Mouse (Mus musculus) limb, embryonic 11.5 days (tissue): ENCODE data around the gene 4933405O20Rik. TPM values are rescaled to one million over a fixed set of nuclear protein-coding genes. Genes with fewer than 3 reads are reported as not detected.

ENCODE experiments used
- ATAC-seq: fragments of 200-750 bp; cut with Nextera tagmentation; 2 replicates; pipeline ENCODE4 v1.8.0; 2017; ENCODE audit warnings: low read depth; ENCODE audit not compliant: insufficient number of reproducible peaks, low FRiP score, low TSS enrichment
- DNase-seq: peaks from one replicate; pipeline ENCODE4 v3.0.0-alpha.2; 2015; ENCODE audit warnings: low spot score
- H3K27ac ChIP-seq: fragments of 300-500 bp; sonication (generic); replicated peaks from 2 replicates; pipeline ENCODE4 v1.5.1; 2014; ENCODE audit warnings: low read depth, mild to moderate bottlenecking, low read length
- H3K27me3 ChIP-seq: fragments of 300-500 bp; sonication (generic); 2 replicates; pipeline ENCODE4 v1.6.1; 2014; ENCODE audit warnings: mild to moderate bottlenecking, low read length, mixed read lengths; ENCODE audit not compliant: control insufficient read depth, insufficient read depth
- H3K36me3 ChIP-seq: fragments of 300-500 bp; sonication (generic); 2 replicates; pipeline ENCODE4 v1.6.1; 2014; ENCODE audit warnings: mild to moderate bottlenecking, low read length, moderate library complexity, mixed read lengths; ENCODE audit not compliant: control insufficient read depth, insufficient read depth
- H3K4me1 ChIP-seq: fragments of 300-500 bp; sonication (generic); 2 replicates; pipeline ENCODE4 v1.6.1; 2014; ENCODE audit warnings: low read length, mixed read lengths; ENCODE audit not compliant: control insufficient read depth, insufficient read depth
- H3K4me2 ChIP-seq: fragments of 300-500 bp; sonication (generic); 2 replicates; pipeline ENCODE4 v1.6.1; 2014; ENCODE audit warnings: low read depth, mild to moderate bottlenecking, moderate library complexity; ENCODE audit not compliant: severe bottlenecking
- H3K4me3 ChIP-seq: fragments of 300-500 bp; sonication (generic); 2 replicates; pipeline ENCODE4 v1.5.1; 2014; ENCODE audit warnings: low read depth, low read length
- H3K9ac ChIP-seq: fragments of 300-500 bp; sonication (generic); 2 replicates; pipeline ENCODE4 v1.6.1; 2014; ENCODE audit warnings: mild to moderate bottlenecking, low read length
- H3K9me3 ChIP-seq: fragments of 300-500 bp; sonication (generic); 2 replicates; pipeline ENCODE4 v1.6.1; 2016; ENCODE audit warnings: low read length; ENCODE audit not compliant: control insufficient read depth
- whole genome bisulfite sequencing: fragments of 180-500 bp; shearing (Covaris S2); extraction: QIAGEN DNeasy Blood & Tissue Kit; methylation state at CpG from one replicate; pipeline ENCODE4 v1.1.7; 2014; 5-methylcytosine and 5-hydroxymethylcytosine counted together
- polyA plus RNA-seq: library from polyadenylated mRNA; unstranded; fragments of >200 nt; fragmentation: Nextera tagmentation; extraction: Ambion mirVana; gene quantifications from 2 replicates; pipeline ENCODE4 v1.2.1, GENCODE M21; 2014

4933405O20Rik gene
- polyA plus RNA-seq, result not detected in 2 replicates

DNA sequence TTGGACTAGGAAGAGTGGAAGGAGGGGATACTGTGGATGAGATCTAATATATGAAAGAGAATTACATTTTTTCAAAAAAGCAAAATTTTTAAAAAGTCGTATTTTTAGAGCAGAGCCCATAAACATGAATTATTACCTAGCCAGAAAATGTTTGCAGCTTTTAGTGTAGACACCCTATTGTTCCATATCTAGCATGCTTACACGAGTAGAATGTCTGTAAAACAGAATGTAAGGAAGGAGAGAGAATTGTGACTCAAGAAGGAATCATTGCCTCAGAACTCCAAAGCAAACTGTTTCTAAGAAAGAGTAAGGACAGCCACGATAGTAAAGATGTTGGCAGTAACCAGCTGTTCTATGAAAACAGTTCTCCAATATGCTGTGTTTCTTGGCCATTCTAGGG lies at the start of gene 4933405O20Rik:
TSS of gene 4933405O20Rik (plus strand) at position 301 of the 400 bp plus-strand sequence.
- Histone ChIP-seq H3K4me2 (no peak within 1 kb of the TSS), H3K27ac (no peak within 1 kb of the TSS), H3K4me1 (no peaks in the 10 kb centered on the region), H3K9me3 (no peaks in the 10 kb centered on the region), H3K27me3 (no peaks in the 10 kb centered on the region), H3K9ac (no peak within 1 kb of the TSS), H3K36me3 (no peaks in the 10 kb centered on the region), H3K4me3 (no peak within 1 kb of the TSS)
- no peak for ATAC-seq
- DNase-seq, result no peak
- 81% methylated on average over 3 of the region's 3 CpGs for WGBS

DNA sequence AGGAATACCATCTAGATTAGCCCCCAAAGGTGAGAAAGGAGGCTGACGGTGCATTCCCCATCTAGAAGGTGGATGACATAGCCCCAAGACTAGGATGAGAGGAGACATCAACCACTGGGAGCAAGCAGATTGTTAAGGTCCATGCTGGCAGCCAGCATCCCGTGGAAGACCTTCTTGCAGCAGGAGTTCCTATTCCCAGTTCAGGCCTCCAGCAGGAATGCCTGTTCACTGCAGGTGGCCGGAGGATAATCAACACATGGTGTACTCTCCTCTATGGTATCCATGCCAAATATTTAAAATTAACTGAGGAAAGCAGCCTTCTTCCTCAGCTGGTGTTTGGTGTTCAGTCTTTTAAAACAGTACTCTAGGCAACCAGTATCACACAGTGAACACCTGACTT lies 49.4 kb upstream of the 4933405O20Rik start:
- DNase-seq, result no peak
- H3K27ac ChIP-seq, result no peak overlapping the region
- H3K4me3 ChIP-seq, result no peak overlapping the region
- no peaks in the 10 kb centered on the region for H3K4me1 ChIP-seq
- no peak overlapping the region for H3K9ac ChIP-seq
- H3K27me3 ChIP-seq, result no peaks in the 10 kb centered on the region
- whole genome bisulfite sequencing, result 76% methylated on average over 3 of the region's 3 CpGs
- ATAC-seq, result no peak
- H3K9me3 ChIP-seq, result no peaks in the 10 kb centered on the region
- no peak overlapping the region for H3K4me2 ChIP-seq
- H3K36me3 ChIP-seq, result no peaks in the 10 kb centered on the region

DNA sequence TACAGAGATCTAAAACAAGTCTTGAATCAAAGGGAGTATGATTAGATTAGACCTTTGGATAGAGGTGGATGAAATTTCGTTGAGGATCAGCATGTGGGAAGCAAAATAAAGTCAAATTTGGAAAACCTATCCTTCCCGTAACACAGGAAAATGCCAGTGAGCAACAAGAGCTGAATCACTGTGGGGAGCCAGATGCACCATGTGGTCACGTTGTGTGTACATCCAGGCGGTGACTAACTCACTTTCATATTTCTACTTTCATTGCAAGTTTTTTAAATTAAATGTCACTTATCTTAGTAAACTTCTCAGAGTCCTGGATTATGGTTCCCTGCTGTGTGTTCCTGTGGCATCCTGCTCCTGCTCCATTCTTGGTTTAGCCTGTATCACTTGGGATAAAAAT lies 47.6 kb upstream of the 4933405O20Rik start:
- Histone ChIP-seq H3K9me3 (no peaks in the 10 kb centered on the region), H3K27me3 (no peaks in the 10 kb centered on the region), H3K36me3 (no peaks in the 10 kb centered on the region), H3K4me1 (no peaks in the 10 kb centered on the region), H3K27ac (no peak overlapping the region), H3K9ac (no peak overlapping the region), H3K4me3 (no peak overlapping the region), H3K4me2 (no peak overlapping the region)
- DNase-seq, result no peak
- ATAC-seq, result no peak
- 78% methylated on average over 4 of the region's 4 CpGs for WGBS

DNA sequence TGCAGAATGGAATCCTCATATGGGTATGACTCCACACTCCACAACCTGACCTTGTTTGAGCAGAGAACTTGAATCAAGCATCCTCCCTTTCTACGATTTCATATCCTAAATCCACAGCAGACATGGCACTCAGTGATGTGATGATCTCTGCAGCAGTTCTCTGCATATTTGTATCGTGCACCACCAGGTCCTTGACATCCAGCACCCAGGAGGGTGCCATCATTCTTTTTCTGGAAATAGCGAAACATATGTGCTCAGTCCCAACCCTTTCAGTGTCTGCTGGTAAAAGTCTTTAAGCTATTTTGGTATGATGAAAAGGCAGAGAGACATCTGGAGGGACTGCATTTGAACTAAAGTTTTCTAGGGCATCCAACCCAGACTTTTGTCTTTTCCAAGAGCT lies 36.3 kb upstream of the 4933405O20Rik start:
- Histone ChIP-seq H3K4me1 (no peaks in the 10 kb centered on the region), H3K9me3 (no peaks in the 10 kb centered on the region), H3K4me2 (no peak overlapping the region), H3K27me3 (no peaks in the 10 kb centered on the region), H3K9ac (no peak overlapping the region), H3K4me3 (no peak overlapping the region), H3K36me3 (no peaks in the 10 kb centered on the region), H3K27ac (no peak overlapping the region)
- DNase-seq (no peak), ATAC-seq (no peak)
- WGBS, result 85% methylated on average over 3 of the region's 3 CpGs

DNA sequence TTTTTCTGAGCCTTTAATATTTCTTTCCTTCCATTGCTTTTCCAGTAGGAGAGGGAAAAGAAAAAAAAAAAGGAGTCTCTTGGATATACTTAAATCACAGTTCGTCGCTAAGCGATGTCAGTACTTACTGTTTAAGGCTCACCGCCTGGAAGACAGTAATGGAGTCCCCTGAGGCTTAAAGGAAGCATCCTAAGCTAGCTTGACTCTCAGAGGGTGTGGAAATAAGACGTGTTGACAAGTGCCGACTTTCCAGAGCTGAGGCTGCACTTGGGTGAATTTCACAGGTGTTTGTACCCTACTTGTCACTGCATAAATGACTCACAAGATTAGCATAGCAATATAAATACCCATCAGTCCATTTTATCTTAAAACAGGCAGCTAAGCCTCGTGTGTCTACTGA lies 25.1 kb upstream of the 4933405O20Rik start:
- WGBS, result 77% methylated on average over 7 of the region's 7 CpGs
- H3K27me3 ChIP-seq, result no peaks in the 10 kb centered on the region
- ATAC-seq, result no peak

DNA sequence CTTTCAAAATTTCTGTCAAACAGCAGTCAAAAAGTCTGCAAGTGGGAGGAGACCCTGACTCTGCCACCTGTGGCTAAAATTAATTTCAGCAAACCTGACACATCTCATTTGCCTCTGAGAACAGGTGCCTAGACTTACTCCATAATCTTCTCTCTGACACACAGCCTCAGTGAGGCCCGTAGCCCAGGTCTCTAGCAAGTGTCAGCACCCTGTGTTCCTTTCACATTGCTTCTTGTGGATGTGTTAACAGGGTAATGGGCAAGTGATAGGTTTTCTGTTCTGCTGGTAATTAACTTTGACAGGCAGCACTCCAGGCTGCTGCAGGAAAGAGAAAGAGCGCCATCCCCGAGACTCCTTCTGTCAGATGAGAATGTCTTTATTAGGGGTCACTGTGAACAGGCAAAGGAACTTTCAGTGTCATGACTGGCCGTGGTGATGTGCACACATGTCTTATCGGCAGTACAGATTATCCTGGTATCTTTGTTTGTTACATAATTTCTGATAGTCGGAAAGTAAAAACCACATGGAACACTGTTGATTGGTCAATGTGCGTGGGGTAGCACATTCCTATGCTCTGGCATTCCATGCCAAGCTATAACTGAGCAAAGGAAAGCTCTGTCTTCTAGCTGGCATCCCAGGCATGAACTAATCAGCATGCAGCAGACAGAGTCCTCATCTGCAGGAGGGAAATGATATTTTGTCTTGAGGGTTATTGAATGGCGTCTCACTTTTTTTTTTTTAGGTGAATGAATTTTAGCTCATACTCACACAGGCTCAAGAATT lies 10.2 kb upstream of the 4933405O20Rik start:
- H3K9me3 ChIP-seq, result no peaks in the 10 kb centered on the region
- ATAC-seq, result no peak
- H3K4me3 ChIP-seq, result no peak overlapping the region
- no peak overlapping the region for H3K9ac ChIP-seq
- H3K36me3 ChIP-seq, result no peaks in the 10 kb centered on the region
- 74% methylated on average over 8 of the region's 8 CpGs for WGBS
- no peaks in the 10 kb centered on the region for H3K4me1 ChIP-seq
- no peak overlapping the region for H3K4me2 ChIP-seq
- no peak overlapping the region for H3K27ac ChIP-seq
- DNase-seq, result no peak
- H3K27me3 ChIP-seq, result no peaks in the 10 kb centered on the region

More for the DNA sequence above, 25.1 kb upstream of the 4933405O20Rik start:
- Histone ChIP-seq H3K4me3 (no peak overlapping the region), H3K9me3 (no peaks in the 10 kb centered on the region; the same call in 1 of the 2 replicates), H3K9ac (no peak overlapping the region), H3K27ac (no peak overlapping the region), H3K4me2 (no peak overlapping the region), H3K36me3 (no peaks in the 10 kb centered on the region), H3K4me1 (no peaks in the 10 kb centered on the region)
- no peak for DNase-seq

DNA sequence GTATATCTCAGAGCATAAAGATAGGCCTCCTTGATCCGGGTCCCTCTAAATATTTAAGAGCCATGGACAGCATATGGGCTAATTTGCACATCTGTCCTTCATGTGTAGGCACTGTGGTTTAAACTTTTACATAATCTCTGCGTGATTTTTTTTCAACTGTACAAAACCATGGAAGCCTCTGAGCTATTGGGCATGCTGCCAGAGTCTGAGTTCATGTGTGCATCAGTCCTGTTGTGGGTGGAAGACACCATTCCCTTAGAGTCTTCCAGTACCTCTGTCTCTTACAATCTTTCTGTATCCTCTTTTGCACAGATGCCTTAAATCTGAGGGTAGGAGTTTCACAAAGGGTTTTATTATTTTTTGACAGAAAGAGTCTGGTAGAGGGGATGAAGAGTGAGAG lies 15.1 kb downstream of the 4933405O20Rik start:
- H3K4me3 ChIP-seq, result no peak overlapping the region
- ATAC-seq (no peak), DNase-seq (no peak)
- H3K4me2 ChIP-seq, result no peak overlapping the region
- no peak overlapping the region for H3K9ac ChIP-seq
- no peaks in the 10 kb centered on the region for H3K36me3 ChIP-seq
- H3K27me3 ChIP-seq, result no peaks in the 10 kb centered on the region
- no peaks in the 10 kb centered on the region for H3K4me1 ChIP-seq
- WGBS, result 75% methylated on average over 2 of the region's 2 CpGs
- no peaks in the 10 kb centered on the region for H3K9me3 ChIP-seq
- H3K27ac ChIP-seq, result no peak overlapping the region

DNA sequence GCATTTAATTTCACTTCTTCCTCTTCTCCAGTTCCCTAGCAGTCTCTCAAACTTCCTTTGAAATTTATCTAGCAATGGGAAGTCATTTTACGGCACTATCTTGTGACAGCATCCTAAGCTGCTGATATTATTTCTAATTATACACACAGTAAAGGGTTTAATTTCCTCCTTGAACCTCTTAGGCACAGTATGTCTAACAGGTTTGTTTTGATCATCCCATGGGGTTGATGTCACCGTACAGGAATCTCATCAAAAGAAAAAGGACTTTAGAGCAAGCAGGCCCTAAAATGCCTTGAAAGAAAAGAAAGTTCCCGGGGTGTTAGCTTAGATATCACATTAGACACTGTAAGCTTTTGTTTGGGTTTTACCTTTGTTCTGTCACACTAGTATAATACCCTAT lies 30.2 kb downstream of the 4933405O20Rik start:
- no peak for ATAC-seq
- Histone ChIP-seq H3K27ac (no peak overlapping the region), H3K9me3 (no peaks in the 10 kb centered on the region), H3K4me1 (no peaks in the 10 kb centered on the region), H3K4me3 (no peak overlapping the region), H3K27me3 (no peaks in the 10 kb centered on the region), H3K36me3 (no peaks in the 10 kb centered on the region), H3K9ac (no peak overlapping the region), H3K4me2 (no peak overlapping the region)
- DNase-seq, result no peak
- WGBS, result 76% methylated on average over 3 of the region's 3 CpGs

DNA sequence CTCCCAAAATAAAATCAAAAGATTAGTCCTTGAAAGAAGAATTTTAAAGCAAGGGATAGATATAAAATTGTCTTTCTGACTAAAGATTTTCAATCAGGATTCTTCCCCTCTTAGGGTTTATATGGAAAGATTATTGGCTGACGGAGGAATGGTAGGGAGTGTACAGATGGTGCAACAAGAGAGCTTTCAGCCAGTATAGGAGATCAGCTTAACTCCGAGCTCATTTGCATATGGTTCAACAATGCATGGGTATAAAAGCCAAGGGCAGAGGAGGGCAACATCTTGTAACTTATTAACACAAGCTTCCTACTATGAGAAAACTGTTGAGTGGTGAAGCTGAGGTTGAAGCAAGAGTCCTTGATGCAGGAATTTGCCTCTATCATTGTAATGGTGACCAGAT lies 34.2 kb downstream of the 4933405O20Rik start:
- no peak for ATAC-seq

More for the DNA sequence above, 34.2 kb downstream of the 4933405O20Rik start:
- Histone ChIP-seq H3K9me3 (no peaks in the 10 kb centered on the region), H3K9ac (no peak overlapping the region), H3K27ac (no peak overlapping the region), H3K27me3 (no peaks in the 10 kb centered on the region), H3K4me3 (no peak overlapping the region), H3K4me1 (no peaks in the 10 kb centered on the region), H3K4me2 (no peak overlapping the region), H3K36me3 (no peaks in the 10 kb centered on the region)
- DNase-seq, result no peak
- 86% methylated on average over 2 of the region's 2 CpGs for WGBS
